Mouse (Mus musculus): ENCODE data around the gene Nagk. TPM values are rescaled to one million over a fixed set of nuclear protein-coding genes. Genes with fewer than 3 reads are reported as not detected.
"Not testable (repeated sequence)": the region's sequence is repeated elsewhere in the genome, so short reads cannot be mapped to it uniquely, and the experiment has no call there.

Gene Nagk
- polyA plus RNA-seq, 1 experiment from 2014 or later = 70.3 TPM

- Histone ChIP-seq H3K27ac (replicated peaks) (no peak overlapping the region), H3K4me2 (replicated peaks) (no peak overlapping the region), H3K4me1 (peaks cover 4% of the 10 kb centered on the region; the same call in 1 of the 2 replicates), H3K9me3 (replicated peaks) (no peaks in the 10 kb centered on the region), H3K27me3 (no peaks in the 10 kb centered on the region), H3K4me3 (replicated peaks) (no peak overlapping the region), H3K9ac (no peak overlapping the region), H3K36me3 (peaks cover 17% of the 10 kb centered on the region)
- no peak for ATAC-seq (ENCODE audit: insufficient number of reproducible peaks, low FRiP score, low TSS enrichment, low read depth)
- 95% methylated on average over 3 of the region's 3 CpGs for WGBS
Measured at GRCm38 (mm10) chr6:83815801-83816200, 21.0 kb downstream of the Nagk start.

DNA sequence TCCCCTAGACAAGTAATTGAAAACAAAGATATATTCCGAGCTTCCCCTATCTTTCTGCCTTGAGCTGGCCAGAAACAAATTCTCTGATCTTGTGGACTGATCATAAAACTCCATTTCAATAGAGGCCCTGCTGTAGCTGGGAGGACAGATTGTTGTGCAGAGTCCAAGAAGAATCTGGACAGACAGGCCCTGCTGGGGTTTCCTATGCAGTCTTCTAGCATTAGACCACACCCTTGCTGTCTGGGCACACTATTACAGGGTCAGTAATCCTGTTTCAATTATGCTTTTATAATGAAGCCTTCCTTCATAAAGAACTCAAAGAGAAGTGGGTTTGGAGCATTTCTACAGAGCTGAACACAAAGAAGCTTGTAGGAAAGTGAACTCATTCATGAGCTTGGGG lies 24.2 kb downstream of the Nagk start:
- peaks cover 6% of the 10 kb centered on the region; the same call in 1 of the 2 replicates for H3K4me1 ChIP-seq
- peak overlapping the region; percentile 44 for H3K27ac ChIP-seq (replicated peaks)
- H3K9ac ChIP-seq = no peak overlapping the region
- H3K4me2 ChIP-seq (replicated peaks) = no peak overlapping the region
- H3K36me3 ChIP-seq = peaks cover 3% of the 10 kb centered on the region; the same call in 1 of the 2 replicates
- H3K4me3 ChIP-seq (replicated peaks) = no peak overlapping the region
- no peaks in the 10 kb centered on the region for H3K9me3 ChIP-seq (replicated peaks)
- 62% methylated on average over 1 of the region's 1 CpGs for WGBS
- no peaks in the 10 kb centered on the region for H3K27me3 ChIP-seq
- no peak for ATAC-seq (ENCODE audit: insufficient number of reproducible peaks, low FRiP score, low TSS enrichment, low read depth)

- H3K27me3 ChIP-seq = no peaks in the 10 kb centered on the region
- WGBS = 73% methylated on average over 2 of the region's 2 CpGs
- no peak for ATAC-seq (ENCODE audit: insufficient number of reproducible peaks, low FRiP score, low TSS enrichment, low read depth)
- H3K4me1 ChIP-seq = peaks cover 6% of the 10 kb centered on the region
- H3K27ac ChIP-seq (replicated peaks) = no peak overlapping the region
- no peak overlapping the region for H3K9ac ChIP-seq
- H3K4me2 ChIP-seq (replicated peaks) = no peak overlapping the region
- no peak overlapping the region for H3K4me3 ChIP-seq (replicated peaks)
- no peaks in the 10 kb centered on the region for H3K36me3 ChIP-seq
- no peaks in the 10 kb centered on the region for H3K9me3 ChIP-seq (replicated peaks)
Measured at GRCm38 (mm10) chr6:83820727-83821515, 26.1 kb downstream of the Nagk start.

- peaks cover 6% of the 10 kb centered on the region for H3K4me1 ChIP-seq
- ATAC-seq (ENCODE audit: insufficient number of reproducible peaks, low FRiP score, low TSS enrichment, low read depth) = no peak
- H3K9me3 ChIP-seq (replicated peaks) = no peaks in the 10 kb centered on the region
- no peaks in the 10 kb centered on the region for H3K27me3 ChIP-seq
- H3K36me3 ChIP-seq = no peaks in the 10 kb centered on the region
- no peak overlapping the region for H3K9ac ChIP-seq
- no peak overlapping the region for H3K4me3 ChIP-seq (replicated peaks)
- no peak overlapping the region for H3K4me2 ChIP-seq (replicated peaks)
- WGBS = 30% methylated on average over 2 of the region's 2 CpGs
- no peak overlapping the region for H3K27ac ChIP-seq (replicated peaks)
Measured at GRCm38 (mm10) chr6:83821856-83822255, 27.1 kb downstream of the Nagk start.

DNA sequence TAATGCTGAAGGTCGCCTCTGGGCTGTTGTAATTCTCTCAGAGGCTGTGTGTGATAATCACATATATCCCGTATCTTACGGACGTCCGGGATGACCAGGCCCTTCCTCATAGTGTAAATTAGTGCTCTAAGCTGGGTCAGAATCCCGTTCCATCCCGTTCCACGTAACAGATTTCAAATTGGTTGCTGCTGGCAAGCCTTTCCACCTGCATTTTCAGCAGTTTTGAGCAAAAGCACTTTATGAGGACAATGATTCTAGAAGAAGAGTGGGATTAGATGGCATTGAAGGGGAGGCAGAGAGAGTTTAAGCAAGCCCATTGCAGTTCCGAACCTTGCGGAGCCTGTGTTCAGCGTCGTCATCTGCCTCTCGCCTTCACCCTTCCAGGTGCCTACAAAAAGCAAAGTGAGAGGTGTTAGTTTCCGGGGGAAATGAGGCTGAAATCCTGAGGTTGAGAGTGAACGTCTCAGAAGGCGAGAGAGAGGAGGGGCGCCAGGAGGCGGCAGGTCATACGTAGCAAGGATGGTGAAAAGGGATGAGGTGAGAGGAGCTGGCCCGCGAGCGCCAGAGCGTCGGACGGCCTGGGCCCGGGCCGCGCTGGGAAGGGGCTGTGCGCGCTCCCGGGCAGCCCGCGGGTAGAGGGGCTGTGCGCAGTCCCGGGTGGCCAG lies 36.3 kb downstream of the Nagk start:
- peak; percentile 74 for ATAC-seq (ENCODE audit: insufficient number of reproducible peaks, low FRiP score, low TSS enrichment, low read depth)
- under 1% methylated on average over 35 of the region's 35 CpGs for WGBS
- no peaks in the 10 kb centered on the region for H3K27me3 ChIP-seq

DNA sequence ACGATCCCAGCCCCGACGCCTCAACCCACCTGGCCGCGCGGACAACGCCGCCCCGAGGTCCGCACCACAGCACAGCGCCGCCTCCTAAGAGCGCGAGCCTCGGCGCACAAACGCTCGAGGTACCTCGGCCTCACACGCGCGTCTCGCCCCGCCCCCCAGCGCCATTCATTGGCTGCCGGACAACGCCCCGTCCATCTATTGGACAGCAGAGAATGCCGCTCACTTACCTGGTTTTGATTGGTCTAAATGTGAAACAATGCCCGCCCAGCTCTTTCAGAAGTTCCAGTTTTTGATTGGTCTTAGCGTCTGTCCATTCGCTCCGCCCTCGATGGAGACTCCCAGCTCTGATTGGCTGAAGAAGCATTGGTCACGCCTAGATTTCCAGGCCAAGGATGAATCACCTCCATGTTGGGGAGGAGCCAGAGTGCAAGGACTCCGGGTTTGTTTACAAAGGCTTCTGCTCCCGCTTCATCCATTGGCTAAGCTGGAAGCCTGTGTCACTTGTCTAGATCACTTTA lies 36.9 kb downstream of the Nagk start, which contains the start of gene Paip2b:
TSS of gene Paip2b (minus strand) at position 136 of the 518 bp plus-strand sequence.
- Histone ChIP-seq H3K27ac (replicated peaks) (peak within 1 kb of the TSS; percentile 88), H3K9me3 (replicated peaks) (no peaks in the 10 kb centered on the region)
- ATAC-seq (ENCODE audit: insufficient number of reproducible peaks, low FRiP score, low TSS enrichment, low read depth) = peak; percentile 99

More for the DNA sequence above, 36.3 kb downstream of the Nagk start:
- H3K9ac ChIP-seq = peak overlapping the region; percentile 85
- H3K27ac ChIP-seq (replicated peaks) = peak overlapping the region; percentile 88
- H3K4me2 ChIP-seq (replicated peaks) = peak overlapping the region; percentile 62
- H3K9me3 ChIP-seq (replicated peaks) = no peaks in the 10 kb centered on the region
- peak overlapping the region; percentile 79 for H3K4me3 ChIP-seq (replicated peaks)
- peaks cover 19% of the 10 kb centered on the region for H3K4me1 ChIP-seq
- no peaks in the 10 kb centered on the region for H3K36me3 ChIP-seq

DNA sequence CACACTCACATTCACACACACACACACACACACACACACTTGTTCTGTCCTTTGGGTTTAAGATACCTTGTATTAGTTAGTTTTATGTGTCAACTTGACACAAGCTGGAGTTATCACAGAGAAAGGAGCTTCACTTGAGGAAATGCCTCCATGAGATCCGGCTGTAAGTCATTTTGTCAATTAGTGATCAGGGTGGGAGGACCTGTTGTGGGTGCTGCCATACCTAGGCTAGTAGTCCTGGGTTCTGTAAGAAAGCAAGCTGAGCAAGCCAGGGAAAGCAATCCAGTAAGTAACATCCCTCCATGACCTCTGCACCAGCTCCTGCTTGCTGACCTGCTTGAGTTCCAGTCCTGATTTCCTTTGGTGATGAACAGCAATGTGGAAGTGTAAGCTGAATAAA lies 37.6 kb downstream of the Nagk start:
- Histone ChIP-seq H3K27ac (replicated peaks) (peak overlapping the region; percentile 72; the same call in 1 of the 2 replicates), H3K4me1 (peaks cover 19% of the 10 kb centered on the region), H3K4me3 (replicated peaks) (peak overlapping the region; percentile 79), H3K4me2 (replicated peaks) (peak overlapping the region; percentile 52)
- ATAC-seq (ENCODE audit: insufficient number of reproducible peaks, low FRiP score, low TSS enrichment, low read depth); H3K36me3 ChIP-seq; H3K9me3 ChIP-seq (replicated peaks); H3K27me3 ChIP-seq; H3K9ac ChIP-seq: not testable (repeated sequence)
- WGBS = 47% methylated on average over 1 of the region's 1 CpGs

More for the DNA sequence above, 36.9 kb downstream of the Nagk start, which contains the start of gene Paip2b:
- H3K36me3 ChIP-seq = no peaks in the 10 kb centered on the region
- peaks cover 19% of the 10 kb centered on the region for H3K4me1 ChIP-seq
- under 1% methylated on average over 34 of the region's 37 CpGs for WGBS
- H3K9ac ChIP-seq = peak within 1 kb of the TSS; percentile 85
- peak within 1 kb of the TSS; percentile 62 for H3K4me2 ChIP-seq (replicated peaks)
- peak within 1 kb of the TSS; percentile 79 for H3K4me3 ChIP-seq (replicated peaks)
- no peaks in the 10 kb centered on the region for H3K27me3 ChIP-seq

- WGBS = 83% methylated on average over 2 of the region's 2 CpGs
Measured at GRCm38 (mm10) chr6:83836826-83837225, 42.0 kb downstream of the Nagk start.

GRCm38 (mm10) chr6:83838046-83838445 lies 43.3 kb downstream of the Nagk start:
- Histone ChIP-seq H3K27me3 (no peaks in the 10 kb centered on the region), H3K9ac (no peak overlapping the region), H3K4me1 (no peaks in the 10 kb centered on the region), H3K4me2 (replicated peaks) (no peak overlapping the region), H3K9me3 (replicated peaks) (no peaks in the 10 kb centered on the region), H3K27ac (replicated peaks) (no peak overlapping the region), H3K4me3 (replicated peaks) (no peak overlapping the region), H3K36me3 (no peaks in the 10 kb centered on the region)
- no peak for ATAC-seq (ENCODE audit: insufficient number of reproducible peaks, low FRiP score, low TSS enrichment, low read depth)
- WGBS = 79% methylated on average over 2 of the region's 2 CpGs

More at GRCm38 (mm10) chr6:83836826-83837225, 42.0 kb downstream of the Nagk start:
- no peaks in the 10 kb centered on the region for H3K9me3 ChIP-seq (replicated peaks)
- H3K4me3 ChIP-seq (replicated peaks) = no peak overlapping the region
- H3K4me2 ChIP-seq (replicated peaks) = no peak overlapping the region
- H3K27ac ChIP-seq (replicated peaks) = no peak overlapping the region
- H3K27me3 ChIP-seq = no peaks in the 10 kb centered on the region
- ATAC-seq (ENCODE audit: insufficient number of reproducible peaks, low FRiP score, low TSS enrichment, low read depth) = no peak
- no peaks in the 10 kb centered on the region for H3K36me3 ChIP-seq
- peaks cover 4% of the 10 kb centered on the region; the same call in 1 of the 2 replicates for H3K4me1 ChIP-seq
- H3K9ac ChIP-seq = no peak overlapping the region

- H3K9ac ChIP-seq = no peak overlapping the region
- H3K27me3 ChIP-seq = no peaks in the 10 kb centered on the region
- H3K4me3 ChIP-seq (replicated peaks) = no peak overlapping the region
- no peak overlapping the region for H3K4me2 ChIP-seq (replicated peaks)
- no peaks in the 10 kb centered on the region for H3K9me3 ChIP-seq (replicated peaks)
- H3K4me1 ChIP-seq = no peaks in the 10 kb centered on the region
- no peak for ATAC-seq (ENCODE audit: insufficient number of reproducible peaks, low FRiP score, low TSS enrichment, low read depth)
- 76% methylated on average over 6 of the region's 6 CpGs for WGBS
- no peak overlapping the region for H3K27ac ChIP-seq (replicated peaks)
- no peaks in the 10 kb centered on the region for H3K36me3 ChIP-seq
Measured at GRCm38 (mm10) chr6:83840086-83840485, 45.3 kb downstream of the Nagk start.

GRCm38 (mm10) chr6:83844913-83845312 lies 50.1 kb downstream of the Nagk start:
- ATAC-seq (ENCODE audit: insufficient number of reproducible peaks, low FRiP score, low TSS enrichment, low read depth) = no peak
- 87% methylated on average over 10 of the region's 10 CpGs for WGBS

More at GRCm38 (mm10) chr6:83844913-83845312, 50.1 kb downstream of the Nagk start:
- H3K36me3 ChIP-seq = no peaks in the 10 kb centered on the region
- no peaks in the 10 kb centered on the region for H3K27me3 ChIP-seq
- no peaks in the 10 kb centered on the region for H3K9me3 ChIP-seq (replicated peaks)
- H3K9ac ChIP-seq = no peak overlapping the region
- no peaks in the 10 kb centered on the region for H3K4me1 ChIP-seq
- no peak overlapping the region for H3K4me3 ChIP-seq (replicated peaks)
- H3K27ac ChIP-seq (replicated peaks) = no peak overlapping the region
- no peak overlapping the region for H3K4me2 ChIP-seq (replicated peaks)

All from embryonic facial prominence, embryonic 15.5 days (tissue).